Mouse (Mus musculus) heart, embryonic 11.5 days (tissue): ENCODE measurements around the gene Rnf227. TPM values are rescaled to one million over a fixed set of nuclear protein-coding genes. Genes with fewer than 3 reads are reported as not detected.

Experiments
- ATAC-seq: fragments of 200-750 bp; cut with Nextera tagmentation; replicated peaks from 2 replicates; pipeline ENCODE4 v1.8.0; 2017; ENCODE audit warnings: moderate library complexity; ENCODE audit not compliant: insufficient number of reproducible peaks, low FRiP score, low TSS enrichment
- H3K27ac ChIP-seq: fragments of 300-500 bp; sonication (generic); 2 replicates; pipeline ENCODE4 v1.5.1; 2014; ENCODE audit warnings: mild to moderate bottlenecking, low read depth, low read length
- H3K27me3 ChIP-seq: fragments of 300-500 bp; sonication (generic); 2 replicates; pipeline ENCODE4 v1.6.1; 2014; ENCODE audit warnings: mild to moderate bottlenecking, low read length, mixed read lengths; ENCODE audit not compliant: control insufficient read depth, insufficient read depth
- H3K36me3 ChIP-seq: fragments of 300-500 bp; sonication (generic); 2 replicates; pipeline ENCODE4 v1.6.1; 2014; ENCODE audit warnings: mild to moderate bottlenecking, low read length, moderate library complexity, mixed read lengths; ENCODE audit not compliant: control insufficient read depth, insufficient read depth
- H3K4me1 ChIP-seq: fragments of 300-500 bp; sonication (generic); 2 replicates; pipeline ENCODE4 v1.6.1; 2014; ENCODE audit warnings: low read length; ENCODE audit not compliant: control insufficient read depth, insufficient read depth
- H3K4me2 ChIP-seq: fragments of 300-500 bp; sonication (generic); 2 replicates; pipeline ENCODE4 v1.6.1; 2014; ENCODE audit warnings: mild to moderate bottlenecking, moderate library complexity
- H3K4me3 ChIP-seq: fragments of 300-500 bp; sonication (generic); 2 replicates; pipeline ENCODE4 v1.5.1; 2014; ENCODE audit warnings: low read depth, low read length
- H3K9ac ChIP-seq: fragments of 300-500 bp; sonication (generic); 2 replicates; pipeline ENCODE4 v1.6.1; 2014; ENCODE audit warnings: mild to moderate bottlenecking, low read depth, low read length, moderate library complexity
- H3K9me3 ChIP-seq: fragments of 300-500 bp; sonication (generic); replicated peaks from 2 replicates; pipeline ENCODE4 v1.6.1; 2016; ENCODE audit warnings: low read length; ENCODE audit not compliant: control insufficient read depth
- WGBS: fragments of 180-500 bp; shearing (Covaris S2); extraction: QIAGEN DNeasy Blood & Tissue Kit; methylation state at CpG from one replicate; pipeline ENCODE4 v1.1.7; 2014; ENCODE audit not compliant: insufficient replicate concordance; 5-methylcytosine and 5-hydroxymethylcytosine counted together
- polyA plus RNA-seq: library from polyadenylated mRNA; unstranded; fragments of >200 nt; fragmentation: Nextera tagmentation; extraction: Ambion mirVana; gene quantifications from 2 replicates; pipeline ENCODE4 v1.2.1, GENCODE M21; 2014

Gene Rnf227
- polyA plus RNA-seq, 1 experiment from 2014 or later = 7.8 TPM

DNA sequence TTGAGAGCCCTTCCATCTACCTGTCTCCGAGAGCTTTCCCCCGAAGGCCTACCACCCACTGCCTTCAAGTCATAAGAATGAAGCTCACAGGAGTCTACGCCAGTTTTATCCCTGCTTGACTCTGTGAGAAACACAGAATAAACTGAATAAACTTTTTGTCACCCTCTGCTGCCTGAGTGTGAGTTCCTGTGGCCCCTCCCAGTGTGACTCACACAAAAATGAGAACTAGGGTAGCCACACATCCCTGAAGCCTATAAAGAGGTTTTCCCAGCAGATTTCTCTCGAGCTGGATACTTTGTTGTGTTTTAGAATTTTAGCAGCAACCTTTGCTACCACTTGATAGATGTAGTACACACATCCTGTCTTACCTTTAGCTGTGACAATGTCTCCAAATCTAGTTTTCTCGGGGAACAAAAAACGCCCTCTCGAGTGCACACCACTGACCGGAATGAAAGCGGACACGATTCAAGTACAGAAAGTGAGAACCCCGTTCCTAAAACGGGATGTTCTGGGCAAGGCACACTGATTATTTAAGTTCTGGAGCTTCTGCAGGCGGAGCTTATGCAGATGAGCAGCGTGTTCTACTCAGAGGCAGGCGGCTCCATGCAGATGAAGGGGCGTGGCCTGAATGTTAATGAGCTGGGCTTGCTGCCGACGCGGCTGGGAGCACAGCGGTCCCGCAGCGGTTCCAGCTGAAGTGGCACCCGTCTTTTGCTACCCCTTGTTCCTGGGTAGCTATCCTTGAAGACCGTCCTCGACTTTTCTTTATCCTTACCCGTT lies 14.4 kb upstream of the Rnf227 start, which contains the start of gene Kcnab3:
Gene Kcnab3, plus strand, starts transcription at position 631 of the 780 bp plus-strand sequence.
- Histone ChIP-seq H3K9me3 (no peaks in the 10 kb centered on the region), H3K4me2 (peak within 1 kb of the TSS; percentile 93), H3K4me1 (peaks cover 34% of the 10 kb centered on the region), H3K27ac (no peak within 1 kb of the TSS), H3K9ac (peak within 1 kb of the TSS; percentile 75), H3K36me3 (no peaks in the 10 kb centered on the region), H3K27me3 (peaks cover 30% of the 10 kb centered on the region), H3K4me3 (peak within 1 kb of the TSS; percentile 49)
- WGBS = 10% methylated on average over 26 of the region's 26 CpGs
- peak; percentile 62 for ATAC-seq

- ATAC-seq = no peak
- Histone ChIP-seq H3K4me3 (peak overlapping the region; percentile 49), H3K9ac (peak overlapping the region; percentile 75), H3K27ac (no peak overlapping the region), H3K4me2 (peak overlapping the region; percentile 93), H3K36me3 (no peaks in the 10 kb centered on the region), H3K9me3 (no peaks in the 10 kb centered on the region), H3K27me3 (peaks cover 33% of the 10 kb centered on the region), H3K4me1 (peaks cover 37% of the 10 kb centered on the region)
- WGBS = 1% methylated on average over 45 of the region's 45 CpGs
Observed at GRCm38 (mm10) chr11:69326408-69327156, 13.7 kb upstream of the Rnf227 start.

GRCm38 (mm10) chr11:69327157-69327442 lies 13.2 kb upstream of the Rnf227 start:
- H3K4me3 ChIP-seq = peak overlapping the region; percentile 49
- no peak overlapping the region for H3K9ac ChIP-seq
- peaks cover 34% of the 10 kb centered on the region for H3K4me1 ChIP-seq
- H3K36me3 ChIP-seq = no peaks in the 10 kb centered on the region
- no peak overlapping the region for H3K27ac ChIP-seq
- no peak for ATAC-seq
- H3K27me3 ChIP-seq = peaks cover 33% of the 10 kb centered on the region
- H3K4me2 ChIP-seq = peak overlapping the region; percentile 93
- WGBS = 14% methylated on average over 9 of the region's 9 CpGs
- no peaks in the 10 kb centered on the region for H3K9me3 ChIP-seq

GRCm38 (mm10) chr11:69327648-69328047 lies 12.6 kb upstream of the Rnf227 start:
- no peak overlapping the region for H3K4me3 ChIP-seq
- no peak overlapping the region for H3K9ac ChIP-seq
- peaks cover 32% of the 10 kb centered on the region for H3K4me1 ChIP-seq
- peaks cover 33% of the 10 kb centered on the region for H3K27me3 ChIP-seq
- no peaks in the 10 kb centered on the region for H3K9me3 ChIP-seq
- H3K27ac ChIP-seq = no peak overlapping the region
- H3K36me3 ChIP-seq = no peaks in the 10 kb centered on the region
- 43% methylated on average over 6 of the region's 6 CpGs for WGBS
- ATAC-seq = no peak
- H3K4me2 ChIP-seq = no peak overlapping the region; the same call in 1 of the 2 replicates

DNA sequence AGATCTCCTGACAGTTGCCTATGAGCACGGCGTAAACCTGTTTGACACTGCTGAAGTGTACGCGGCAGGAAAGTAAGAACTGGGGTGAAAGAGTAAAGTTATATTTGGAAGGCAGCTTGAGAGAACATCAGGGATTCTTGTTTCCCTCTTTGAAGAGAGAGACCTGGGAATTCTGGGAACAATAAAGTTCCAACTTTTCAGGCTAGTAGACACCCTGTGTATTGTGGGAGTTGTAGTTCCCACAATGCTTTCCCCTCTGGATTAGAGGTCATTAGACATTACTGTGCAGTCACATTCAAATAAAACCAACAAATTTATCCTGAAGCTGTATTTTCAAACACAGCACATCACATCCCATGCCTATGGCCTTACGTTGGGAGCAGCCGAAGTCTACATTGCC lies 11.7 kb upstream of the Rnf227 start:
- peaks cover 33% of the 10 kb centered on the region for H3K27me3 ChIP-seq
- WGBS = 89% methylated on average over 6 of the region's 6 CpGs
- no peak overlapping the region for H3K4me2 ChIP-seq

DNA sequence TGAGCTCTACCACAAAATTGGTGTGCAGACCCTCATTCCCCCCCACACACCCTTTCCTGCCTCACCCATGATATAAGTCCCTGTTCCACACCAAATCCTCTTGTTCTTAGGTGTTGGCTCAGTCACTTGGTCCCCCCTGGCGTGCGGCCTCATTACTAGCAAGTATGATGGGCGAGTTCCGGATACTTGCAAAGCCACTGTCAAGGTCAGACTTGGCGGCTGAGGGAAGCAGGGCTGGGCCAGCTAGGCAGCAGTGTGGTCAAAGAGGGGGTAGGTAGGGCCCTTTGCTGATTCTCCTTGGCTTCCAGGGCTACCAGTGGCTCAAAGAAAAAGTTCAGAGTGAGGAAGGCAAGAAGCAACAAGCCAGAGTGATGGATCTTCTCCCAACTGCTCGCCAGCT lies 9.1 kb upstream of the Rnf227 start:
- H3K27ac ChIP-seq = no peak overlapping the region
- 80% methylated on average over 6 of the region's 6 CpGs for WGBS
- H3K9ac ChIP-seq = peak overlapping the region; percentile 76; the same call in 1 of the 2 replicates
- H3K4me3 ChIP-seq = peak overlapping the region; percentile 57; the same call in 1 of the 2 replicates
- peaks cover 33% of the 10 kb centered on the region for H3K27me3 ChIP-seq
- no peaks in the 10 kb centered on the region for H3K36me3 ChIP-seq
- no peak for ATAC-seq
- H3K9me3 ChIP-seq = no peaks in the 10 kb centered on the region
- peaks cover 20% of the 10 kb centered on the region for H3K4me1 ChIP-seq
- H3K4me2 ChIP-seq = no peak overlapping the region

More for the DNA sequence above, 11.7 kb upstream of the Rnf227 start:
- H3K9me3 ChIP-seq = no peaks in the 10 kb centered on the region
- H3K4me1 ChIP-seq = peaks cover 30% of the 10 kb centered on the region
- no peak overlapping the region for H3K4me3 ChIP-seq
- H3K36me3 ChIP-seq = no peaks in the 10 kb centered on the region
- H3K27ac ChIP-seq = no peak overlapping the region
- H3K9ac ChIP-seq = no peak overlapping the region
- ATAC-seq = no peak

DNA sequence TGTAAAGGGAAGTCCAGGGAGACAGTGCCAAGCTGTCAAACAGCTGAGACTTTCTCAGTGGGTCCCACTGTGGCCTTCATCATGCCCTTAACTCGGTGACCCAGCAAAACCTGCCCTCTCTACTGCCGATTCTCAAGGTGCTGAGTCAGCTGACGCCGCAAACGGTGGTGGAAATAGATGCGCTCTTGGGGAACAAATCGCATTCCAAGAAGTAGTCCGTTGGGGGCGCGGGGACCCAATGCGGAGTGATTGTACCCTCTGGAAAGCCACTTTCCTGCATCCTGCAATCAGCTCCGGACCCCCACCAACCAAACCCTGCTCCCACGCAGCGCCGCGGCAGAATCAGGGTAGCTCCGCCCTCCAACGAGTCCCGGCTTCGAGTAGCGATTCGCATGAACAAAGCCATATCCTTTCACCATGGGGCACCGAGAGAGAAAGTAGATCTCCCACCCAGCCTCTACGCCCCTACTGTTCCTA lies 8.3 kb upstream of the Rnf227 start:
- WGBS = 2% methylated on average over 24 of the region's 24 CpGs
- H3K27ac ChIP-seq = no peak overlapping the region

DNA sequence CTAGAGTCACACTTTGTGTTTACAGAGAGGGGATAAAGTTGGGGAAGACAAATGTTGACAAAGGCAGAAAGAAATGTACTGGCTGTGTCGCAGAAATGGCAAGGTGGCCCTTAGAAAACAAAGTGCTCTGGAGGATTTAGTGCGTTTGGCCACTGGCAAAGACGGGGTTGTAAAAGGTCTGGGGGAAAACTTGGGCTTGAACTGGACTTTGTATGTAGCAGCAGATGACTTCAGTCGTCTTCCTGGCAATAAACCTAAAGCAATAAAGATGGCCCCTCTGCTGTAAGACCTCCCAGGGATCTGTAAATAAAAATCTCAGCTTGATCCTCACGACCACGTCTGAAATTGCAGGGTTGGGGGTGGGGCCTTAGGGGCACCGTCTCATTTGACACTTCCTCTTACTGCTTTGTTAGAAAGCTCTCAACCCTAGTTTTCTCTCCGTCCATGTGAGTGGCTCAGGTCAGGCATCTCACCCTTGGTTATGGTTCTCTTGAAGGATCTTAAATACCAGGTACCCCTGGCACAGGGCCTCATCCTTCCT lies 7.5 kb upstream of the Rnf227 start:
- Histone ChIP-seq H3K27ac (no peak overlapping the region), H3K9me3 (no peaks in the 10 kb centered on the region), H3K4me3 (0 out of 2 replicates have a peak overlapping the region, but pooled peaks have one; percentile 57), H3K27me3 (peaks cover 19% of the 10 kb centered on the region; the same call in 1 of the 2 replicates), H3K9ac (peak overlapping the region; percentile 76; the same call in 1 of the 2 replicates), H3K36me3 (no peaks in the 10 kb centered on the region), H3K4me1 (peaks cover 9% of the 10 kb centered on the region; the same call in 1 of the 2 replicates), H3K4me2 (peak overlapping the region; percentile 79)
- WGBS = 41% methylated on average over 8 of the region's 8 CpGs
- ATAC-seq = no peak

More for the DNA sequence above, 8.3 kb upstream of the Rnf227 start:
- Histone ChIP-seq H3K9me3 (no peaks in the 10 kb centered on the region), H3K36me3 (no peaks in the 10 kb centered on the region), H3K9ac (peak overlapping the region; percentile 76), H3K27me3 (peaks cover 27% of the 10 kb centered on the region), H3K4me1 (peaks cover 13% of the 10 kb centered on the region), H3K4me3 (peak overlapping the region; percentile 57), H3K4me2 (peak overlapping the region; percentile 79)
- no peak; the same call in 1 of the 2 replicates for ATAC-seq
